Mouse (Mus musculus) ES-Bruce4 (cell line): ENCODE measurements around the gene Gsk3b. TPM values are rescaled to one million over a fixed set of nuclear protein-coding genes. Genes with fewer than 3 reads are reported as not detected.
"Not testable (repeated sequence)": the region's sequence is repeated elsewhere in the genome, so short reads cannot be mapped to it uniquely, and the experiment has no call there.

Source experiments
- H3K27ac ChIP-seq: 2 replicates; pipeline ENCODE4 v1.5.1; 2012; ENCODE audit warnings: low read length, inconsistent platforms; ENCODE audit not compliant: insufficient read depth
- H3K27me3 ChIP-seq: 2 replicates; pipeline ENCODE4 v1.6.1; 2012; ENCODE audit warnings: mild to moderate bottlenecking, low read length, inconsistent platforms; ENCODE audit not compliant: control insufficient read depth, poor library complexity, insufficient read depth, severe bottlenecking
- H3K36me3 ChIP-seq: 2 replicates; pipeline ENCODE4 v1.6.1; 2012; ENCODE audit warnings: inconsistent platforms, mild to moderate bottlenecking, low read length, moderate library complexity; ENCODE audit not compliant: control insufficient read depth, poor library complexity, insufficient read depth, severe bottlenecking
- H3K4me1 ChIP-seq: one replicate; pipeline ENCODE4 v1.8.1; 2011; ENCODE audit warnings: low read length; ENCODE audit not compliant: control insufficient read depth, insufficient read depth
- H3K4me3 ChIP-seq: 2 replicates; pipeline ENCODE4 v1.5.1; 2011; ENCODE audit warnings: low read depth, mild to moderate bottlenecking, low read length
- H3K9ac ChIP-seq: 2 replicates; pipeline ENCODE4 v1.6.1; 2012; ENCODE audit warnings: low read depth, mild to moderate bottlenecking, inconsistent platforms; ENCODE audit not compliant: poor library complexity, severe bottlenecking
- H3K9me3 ChIP-seq: replicated peaks from 2 replicates; pipeline ENCODE4 v1.6.1; 2012; ENCODE audit warnings: mild to moderate bottlenecking, low read length, inconsistent platforms; ENCODE audit not compliant: control insufficient read depth, poor library complexity, insufficient read depth, severe bottlenecking
- CTCF ChIP-seq: IDR thresholded peaks from one replicate; pipeline ENCODE4 v1.8.1; 2011; ENCODE audit warnings: low read depth, low read length
- EP300 ChIP-seq: IDR thresholded peaks from 2 replicates; pipeline ENCODE4 v1.6.1; 2011; ENCODE audit warnings: low read depth, low read length; ENCODE audit not compliant: insufficient read depth
- POLR2A ChIP-seq: IDR thresholded peaks from one replicate; pipeline ENCODE4 v1.8.1; 2011; ENCODE audit warnings: low read length; ENCODE audit not compliant: insufficient read depth
- polyA plus RNA-seq: library from polyadenylated mRNA; stranded (reverse); fragments of >200 nt; gene quantifications from 2 replicates; pipeline ENCODE4 v1.2.4, GENCODE M21; 2011; ENCODE audit warnings: low read depth; ENCODE audit not compliant: missing spikeins, insufficient read depth, insufficient read length

Gsk3b gene
- polyA plus RNA-seq, 1 experiment: 51.6 TPM

DNA sequence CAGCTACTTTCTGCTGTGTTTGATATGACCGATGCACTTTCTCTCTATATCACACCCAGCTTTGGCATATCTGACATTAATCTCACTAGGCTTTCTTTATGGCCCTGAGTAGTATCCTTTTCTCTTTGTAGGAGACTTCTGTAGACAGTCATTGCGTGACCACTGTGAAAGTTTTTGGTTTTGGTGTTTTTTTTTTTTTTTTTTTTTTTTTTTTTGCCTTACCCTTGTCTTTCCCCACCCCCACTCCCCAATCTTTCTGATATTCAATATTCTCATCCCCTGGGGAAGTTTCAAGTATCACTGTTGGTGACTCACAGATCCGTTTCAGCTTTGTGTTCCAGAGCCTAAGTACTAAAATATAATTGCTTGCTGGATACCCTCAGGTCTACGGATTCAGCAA is 29.2 kb upstream of the Gsk3b start:
- no peaks in the 10 kb centered on the region for H3K27me3 ChIP-seq
- H3K4me1 ChIP-seq: no peaks in the 10 kb centered on the region
- no peaks in the 10 kb centered on the region for H3K9me3 ChIP-seq
- no peak overlapping the region for H3K27ac ChIP-seq
- TF ChIP-seq CTCF (no peak), POLR2A (no peak), EP300 (no peak)
- no peak overlapping the region for H3K4me3 ChIP-seq
- H3K9ac ChIP-seq: no peak overlapping the region
- no peaks in the 10 kb centered on the region for H3K36me3 ChIP-seq

DNA sequence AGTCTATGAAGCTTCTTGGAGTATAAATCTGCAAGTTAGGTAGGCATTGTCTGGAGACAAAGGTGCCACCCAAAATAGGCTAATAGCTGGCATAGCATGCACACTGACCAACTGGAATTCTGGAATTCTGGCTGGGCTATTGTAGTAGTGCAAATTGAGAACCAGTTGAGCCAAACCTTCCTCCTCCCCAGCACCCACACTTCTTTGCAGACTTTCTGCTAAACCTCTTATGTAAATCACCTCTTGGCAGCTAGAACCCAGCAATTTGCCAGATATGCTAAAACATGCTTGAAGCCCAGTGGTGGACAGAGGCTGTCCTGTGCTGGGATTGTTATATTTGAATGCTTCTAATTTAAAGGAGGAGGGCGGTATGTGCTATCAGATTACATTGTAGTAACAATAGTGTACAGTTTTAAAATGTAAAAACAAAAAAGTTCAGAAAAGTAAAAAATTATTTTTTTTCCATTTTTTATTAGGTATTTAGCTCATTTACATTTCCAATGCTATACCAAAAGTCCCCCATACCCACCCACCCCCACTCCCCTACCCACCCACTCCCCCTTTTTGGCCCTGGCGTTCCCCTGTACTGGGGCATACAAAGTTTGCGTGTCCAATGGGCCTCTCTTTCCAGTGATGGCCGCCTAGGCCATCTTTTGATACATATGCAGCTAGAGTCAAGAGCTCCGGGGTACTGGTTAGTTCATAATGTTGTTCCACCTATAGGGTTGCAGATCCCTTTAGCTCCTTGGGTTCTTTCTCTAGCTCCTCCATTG is 14.8 kb upstream of the Gsk3b start:
- not testable (repeated sequence) for H3K9ac ChIP-seq, H3K4me3 ChIP-seq, H3K27me3 ChIP-seq, H3K27ac ChIP-seq, H3K36me3 ChIP-seq, H3K4me1 ChIP-seq
- peaks cover 14% of the 10 kb centered on the region for H3K9me3 ChIP-seq

DNA sequence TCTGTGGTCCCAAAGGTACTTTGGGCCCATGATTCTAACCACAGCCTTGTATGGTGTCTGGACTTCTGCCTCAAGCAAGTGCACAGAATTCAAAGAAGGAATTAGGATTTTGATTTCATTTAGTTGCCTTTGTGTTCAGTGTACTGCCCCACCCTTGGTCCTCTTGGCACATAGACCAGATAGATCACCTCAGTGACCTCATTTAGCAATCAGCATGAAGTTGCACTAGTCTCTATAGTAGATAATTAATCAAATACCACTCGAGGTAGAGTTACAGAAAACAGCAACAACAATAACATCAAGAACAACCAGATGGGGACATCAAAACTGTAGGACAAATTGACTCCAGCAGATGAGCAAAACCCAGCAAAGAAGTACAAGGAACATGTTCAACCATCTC is 8.6 kb upstream of the Gsk3b start:
- Histone ChIP-seq H3K36me3 (no peaks in the 10 kb centered on the region), H3K4me3 (no peak overlapping the region), H3K27me3 (no peaks in the 10 kb centered on the region), H3K9me3 (no peaks in the 10 kb centered on the region), H3K9ac (no peak overlapping the region), H3K27ac (no peak overlapping the region), H3K4me1 (no peaks in the 10 kb centered on the region)
- TF ChIP-seq POLR2A: no peak

DNA sequence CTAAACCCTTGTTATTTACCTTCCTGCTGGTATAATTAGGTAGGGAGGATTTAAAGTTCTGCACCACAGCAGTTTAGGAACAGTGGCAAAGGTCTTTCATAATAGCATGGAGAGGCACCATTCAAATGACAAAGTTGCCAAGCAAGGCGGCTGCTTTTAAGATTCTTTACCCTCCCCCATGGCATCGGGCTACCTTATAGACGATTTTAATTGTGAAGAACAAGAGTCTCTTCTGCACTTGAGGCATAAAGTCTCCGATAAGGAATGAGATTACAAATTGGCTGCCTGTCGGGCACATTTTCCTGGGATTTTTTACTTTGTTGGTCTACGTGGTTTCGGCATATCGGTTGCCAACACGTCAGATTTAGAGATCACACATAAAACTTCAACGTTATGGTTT is 1.6 kb upstream of the Gsk3b start:
- Histone ChIP-seq H3K4me1 (no peaks in the 10 kb centered on the region), H3K36me3 (no peaks in the 10 kb centered on the region), H3K9ac (peak overlapping the region; percentile 79), H3K4me3 (no peak overlapping the region), H3K9me3 (no peaks in the 10 kb centered on the region), H3K27me3 (no peaks in the 10 kb centered on the region), H3K27ac (no peak overlapping the region)
- TF ChIP-seq CTCF (no peak), POLR2A (no peak), EP300 (no peak)

DNA sequence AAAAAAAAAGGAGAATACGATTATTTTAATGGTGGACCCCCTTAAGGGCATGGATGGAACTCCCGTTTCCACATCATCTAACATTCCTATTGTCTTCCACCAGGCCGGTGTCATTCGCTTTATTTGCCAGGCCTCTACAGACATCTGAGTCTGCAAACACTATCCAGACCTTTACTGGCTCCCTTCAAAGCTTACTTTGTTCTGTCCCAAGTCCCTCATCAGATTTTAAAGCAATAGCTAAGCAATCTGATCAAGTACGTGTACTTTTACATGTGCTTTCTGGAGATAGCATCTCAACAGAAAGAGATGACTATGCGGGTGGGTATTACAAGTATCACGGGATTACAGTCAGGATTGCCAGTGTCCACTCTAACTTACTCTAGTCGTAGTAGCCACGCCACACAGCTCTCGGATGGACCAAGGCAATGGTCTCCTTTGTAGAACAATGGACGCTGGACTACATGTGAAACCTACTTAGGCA is 1.1 kb upstream of the Gsk3b start:
- H3K9me3 ChIP-seq: no peaks in the 10 kb centered on the region
- no peaks in the 10 kb centered on the region for H3K27me3 ChIP-seq
- H3K9ac ChIP-seq: peak overlapping the region; percentile 79
- peak overlapping the region; percentile 44 for H3K27ac ChIP-seq
- no peak for TF ChIP-seq POLR2A
- no peak for TF ChIP-seq CTCF
- no peak for TF ChIP-seq EP300
- H3K36me3 ChIP-seq: no peaks in the 10 kb centered on the region
- peak overlapping the region; percentile 60 for H3K4me3 ChIP-seq
- peaks cover 2% of the 10 kb centered on the region for H3K4me1 ChIP-seq

DNA sequence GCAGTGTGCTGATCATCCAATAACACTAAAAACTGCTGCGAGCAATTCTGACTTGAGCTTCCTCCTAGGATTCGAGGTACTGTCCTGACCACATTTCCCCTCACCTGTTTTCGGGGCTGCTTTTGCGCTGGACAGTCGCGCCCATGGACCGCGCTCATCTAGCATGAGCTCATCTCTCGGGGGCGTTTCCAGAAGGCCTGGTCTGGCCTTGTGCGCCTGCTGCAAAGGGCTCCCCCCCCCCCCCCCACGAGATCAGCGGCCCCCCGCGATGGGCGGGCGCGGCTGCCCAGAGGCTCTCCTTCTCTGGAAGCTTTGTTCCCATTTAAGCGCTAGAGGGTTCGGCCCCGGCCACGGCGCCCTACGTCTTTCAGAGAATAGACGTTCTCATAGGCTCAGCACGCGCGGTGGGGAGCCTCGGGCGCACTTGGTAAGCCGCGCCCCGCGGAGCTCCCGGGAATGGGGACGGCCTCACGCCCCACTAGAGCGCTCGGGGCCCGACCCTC is 624 bp upstream of the Gsk3b start:
- no peaks in the 10 kb centered on the region for H3K9me3 ChIP-seq
- H3K27me3 ChIP-seq: no peaks in the 10 kb centered on the region
- peak overlapping the region; percentile 71 for H3K27ac ChIP-seq
- TF ChIP-seq POLR2A (no peak), EP300 (no peak), CTCF (no peak)
- peak overlapping the region; percentile 79 for H3K9ac ChIP-seq
- peaks cover 2% of the 10 kb centered on the region for H3K4me1 ChIP-seq
- H3K4me3 ChIP-seq: peak overlapping the region; percentile 60
- H3K36me3 ChIP-seq: no peaks in the 10 kb centered on the region
